Mouse (Mus musculus): ENCODE results near the gene Gm4027. TPM values are rescaled to one million over a fixed set of nuclear protein-coding genes. Genes with fewer than 3 reads are reported as not detected.
"Not testable (repeated sequence)": the region's sequence is repeated elsewhere in the genome, so short reads cannot be mapped to it uniquely, and the experiment has no call there.

The Gm4027 gene
- total RNA-seq (2021): not detected

GRCm38 (mm10) chr12:87618569-87618968 lies at the start of gene Gm4027:
Gm4027 (plus strand) TSS chr12:87618869.
- DNase-seq (ENCODE audit: low spot score in 2 of 2); intact Hi-C loops (cut with DNase I): not testable (repeated sequence)

GRCm38 (mm10) chr12:87601388-87601787 lies 17.3 kb upstream of the Gm4027 start:
- DNase-seq (ENCODE audit: low spot score in 2 of 2): not testable (repeated sequence)

GRCm38 (mm10) chr12:87602388-87602787 lies 16.3 kb upstream of the Gm4027 start, which contains the start of gene Oog1:
Oog1 (plus strand) TSS chr12:87602688.
- DNase-seq (ENCODE audit: low spot score in 2 of 2); intact Hi-C loops (cut with DNase I): not testable (repeated sequence)

More at GRCm38 (mm10) chr12:87601388-87601787, 17.3 kb upstream of the Gm4027 start:
- intact Hi-C loops (cut with DNase I): not testable (repeated sequence)

- DNase-seq (ENCODE audit: low spot score in 2 of 2): not testable (repeated sequence)
Observed at GRCm38 (mm10) chr12:87644520-87644919, 25.9 kb downstream of the Gm4027 start, which contains the start of gene Gm16381. Gm16381 (minus strand) TSS chr12:87644620.

GRCm38 (mm10) chr12:87652916-87653703 lies 34.4 kb downstream of the Gm4027 start:
- DNase-seq (ENCODE audit: low spot score in 2 of 2): not testable (repeated sequence)

More at GRCm38 (mm10) chr12:87644520-87644919, 25.9 kb downstream of the Gm4027 start, which contains the start of gene Gm16381:
- intact Hi-C loops (cut with DNase I): not testable (repeated sequence)

More at GRCm38 (mm10) chr12:87652916-87653703, 34.4 kb downstream of the Gm4027 start:
- intact Hi-C loops (cut with DNase I): not testable (repeated sequence)

Other genes with a start within 250 kb of the Gm4027 start
- gene Sptlc2, start 230.5 kb upstream of the Gm4027 start, total RNA-seq (2021): 10 to 100 TPM; 33.7 to 34.1 TPM
- 10 to 100 TPM; 92.2 to 97.3 TPM for gene Slirp, start 175.0 kb upstream of the Gm4027 start, total RNA-seq (2021)
- gene Alkbh1, start 174.9 kb upstream of the Gm4027 start, total RNA-seq (2021): 10 to 100 TPM; 14.6 to 19.0 TPM
- gene Snw1, start 146.6 kb upstream of the Gm4027 start, total RNA-seq (2021): 10 to 100 TPM; 64.7 to 73.8 TPM
- gene Gm5788, start 124.1 kb upstream of the Gm4027 start, total RNA-seq (2021): not detected
- gene Gm8300, start 104.6 kb upstream of the Gm4027 start, total RNA-seq (2021): not detected
- gene Oog1, start 16.2 kb upstream of the Gm4027 start, total RNA-seq (2021): not detected
- not detected for gene Gm16381, start 25.8 kb downstream of the Gm4027 start, total RNA-seq (2021)
- not detected for gene Gm21319, start 156.9 kb downstream of the Gm4027 start, total RNA-seq (2021)
- not detected for gene Gm21936, start 176.6 kb downstream of the Gm4027 start, total RNA-seq (2021)
- gene BB287469, start 197.7 kb downstream of the Gm4027 start, total RNA-seq (2021): not detected
- not detected for gene Gm2001, start 223.5 kb downstream of the Gm4027 start, total RNA-seq (2021)